Mouse (Mus musculus) central nervous system, embryonic 14 days (tissue): Measurements from ENCODE around the gene Nbas. TPM values are rescaled to one million over a fixed set of nuclear protein-coding genes. Genes with fewer than 3 reads are reported as not detected.

ENCODE experiments used
- polyA plus RNA-seq: library from polyadenylated mRNA; depleted of rRNA; stranded (reverse); fragments of >200 nt; gene quantifications from 2 replicates; pipeline ENCODE4 v1.2.3, GENCODE M21; 2012; rRNA removed

Nbas gene
- 20.8 and 22.5 TPM in 2 replicates for polyA plus RNA-seq

DNA sequence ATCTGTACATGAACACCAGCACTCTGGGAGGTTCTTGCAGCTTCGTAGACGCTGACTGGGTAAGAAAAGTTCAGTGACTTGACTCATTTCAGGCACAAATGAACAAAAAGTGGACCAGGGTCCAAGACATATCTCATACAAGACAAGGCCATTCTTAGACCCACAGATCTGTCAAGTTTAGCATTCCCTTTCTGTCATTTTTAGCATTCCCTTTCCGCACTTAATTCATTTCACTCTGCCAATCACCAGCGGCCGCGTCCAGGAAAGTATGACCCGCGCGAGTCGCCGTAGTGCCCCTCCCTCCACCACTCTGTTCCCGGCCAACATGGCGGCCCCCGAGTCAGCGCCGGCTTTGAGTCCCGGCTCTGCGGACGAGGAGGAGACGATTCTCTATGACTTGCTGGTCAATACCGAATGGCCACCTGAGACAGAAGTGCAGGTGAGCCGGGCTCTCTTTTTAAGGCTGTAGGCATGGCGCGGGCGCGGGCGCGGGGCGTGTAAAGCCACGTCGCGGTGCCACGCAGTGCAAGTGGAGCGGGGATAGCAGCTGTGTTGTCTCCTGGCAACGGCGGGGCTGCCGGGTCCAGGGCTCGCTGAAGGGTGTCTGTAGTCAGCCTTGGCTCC, at the start of gene Nbas:
Gene Nbas (plus strand): TSS at position 308 of the 624 bp plus-strand sequence.

DNA sequence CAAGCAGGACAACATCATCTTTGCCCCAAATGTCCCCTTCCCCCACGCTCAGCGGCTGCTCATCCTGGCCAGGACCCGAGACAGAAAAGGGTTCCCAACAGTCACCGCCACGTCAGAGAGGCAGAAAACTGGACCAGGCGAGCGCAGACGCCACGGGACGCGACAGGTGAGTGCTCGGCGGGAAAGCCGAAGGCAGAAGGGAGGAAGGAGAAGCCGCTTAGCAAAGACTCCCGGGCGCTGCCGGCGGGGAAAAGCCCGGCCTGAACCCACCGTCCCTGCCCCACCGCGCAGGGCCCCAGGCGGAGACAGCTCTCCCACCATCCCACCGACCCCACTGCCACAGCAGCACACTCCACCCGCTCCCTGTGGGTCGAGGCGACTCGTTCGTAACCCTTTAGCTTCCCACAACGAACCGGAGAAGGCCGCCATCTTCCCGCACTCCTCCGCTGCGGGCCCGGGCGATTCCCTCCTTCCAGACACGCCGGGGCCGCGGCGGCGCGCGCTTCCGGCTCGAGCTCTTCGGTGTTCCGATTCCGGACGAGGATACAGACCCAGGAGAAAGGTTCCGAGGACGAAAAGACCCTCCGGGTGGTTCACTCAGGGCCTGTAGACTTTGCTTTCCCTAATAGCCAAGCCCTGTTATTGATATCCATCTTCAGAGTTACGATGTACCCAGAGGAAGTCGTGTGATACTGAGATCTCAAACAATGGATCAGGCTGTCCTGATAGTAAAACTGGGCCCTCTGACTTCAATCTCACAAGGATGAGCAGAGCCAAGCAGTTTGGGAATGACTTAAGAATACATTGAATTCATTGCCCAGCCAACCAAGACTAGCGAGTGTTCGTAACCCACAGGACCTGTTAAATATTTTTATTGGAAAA, 20.0 kb upstream of the Nbas start, which contains the start of gene Ddx1:
Gene Ddx1 (minus strand): TSS at position 523 of the 882 bp plus-strand sequence.

Other genes with a start within 250 kb of the Nbas start
- 68.9 and 76.4 TPM in 2 replicates for gene Ddx1, start 19.9 kb upstream of the Nbas start, polyA plus RNA-seq